Mouse (Mus musculus) brain, embryonic 14.5 days (tissue): ENCODE results near the gene Nfkbia. TPM values are rescaled to one million over a fixed set of nuclear protein-coding genes. Genes with fewer than 3 reads are reported as not detected.
A peak's percentile ranks its signal among the peaks of the same experiment; 100 is the strongest.

Experiments
- DNase-seq: peaks from one replicate; pipeline ENCODE4 v3.0.0-alpha.2; 2011; ENCODE audit warnings: low read depth
- CTCF ChIP-seq: fragments of 200-500 bp; IDR thresholded peaks from 2 replicates; pipeline ENCODE4 v1.5.1; 2012; ENCODE audit warnings: inconsistent platforms, mild to moderate bottlenecking, moderate library complexity, borderline replicate concordance; ENCODE audit not compliant: insufficient read depth, insufficient read length; ENCODE audit errors: extremely low read depth
- POLR2A ChIP-seq: fragments of 200-500 bp; IDR thresholded peaks from 2 replicates; pipeline ENCODE4 v1.6.1; 2012; ENCODE audit warnings: mild to moderate bottlenecking, inconsistent platforms, borderline replicate concordance; ENCODE audit not compliant: poor library complexity, insufficient read depth, insufficient read length, severe bottlenecking; ENCODE audit errors: extremely low read depth
- polyA plus RNA-seq: library from polyadenylated mRNA; depleted of rRNA; stranded (reverse); fragments of >200 nt; gene quantifications from 2 replicates; pipeline ENCODE4 v1.2.3, GENCODE M21; 2012; rRNA removed

The Nfkbia gene
- polyA plus RNA-seq, 1 experiment: 41.0 TPM

DNA sequence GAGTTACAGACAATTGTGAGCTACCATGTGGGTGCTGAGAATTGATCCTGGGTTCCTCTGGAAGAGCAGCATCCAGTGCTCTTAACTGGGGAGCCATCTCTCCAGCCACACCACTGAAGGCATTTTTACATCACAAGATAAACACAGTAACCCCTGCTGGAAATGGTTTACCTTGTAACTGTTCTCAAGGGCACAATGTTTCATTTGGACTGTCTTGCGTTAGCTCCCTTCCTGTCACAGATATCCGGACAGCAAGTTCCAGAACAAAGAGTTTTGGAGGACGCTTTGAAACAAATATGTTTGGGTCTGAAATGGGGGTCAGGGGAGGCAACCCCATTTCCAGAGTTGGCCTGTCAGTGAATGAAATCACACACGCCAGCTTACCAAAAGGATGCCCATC, 46.9 kb downstream of the Nfkbia start:
- TF ChIP-seq POLR2A (no peak), CTCF (no peak)
- DNase-seq: no peak

GRCm38 (mm10) chr12:55444031-55444451, 48.4 kb downstream of the Nfkbia start:
- TF ChIP-seq POLR2A: no peak
- no peak for TF ChIP-seq CTCF
- DNase-seq: no peak

DNA sequence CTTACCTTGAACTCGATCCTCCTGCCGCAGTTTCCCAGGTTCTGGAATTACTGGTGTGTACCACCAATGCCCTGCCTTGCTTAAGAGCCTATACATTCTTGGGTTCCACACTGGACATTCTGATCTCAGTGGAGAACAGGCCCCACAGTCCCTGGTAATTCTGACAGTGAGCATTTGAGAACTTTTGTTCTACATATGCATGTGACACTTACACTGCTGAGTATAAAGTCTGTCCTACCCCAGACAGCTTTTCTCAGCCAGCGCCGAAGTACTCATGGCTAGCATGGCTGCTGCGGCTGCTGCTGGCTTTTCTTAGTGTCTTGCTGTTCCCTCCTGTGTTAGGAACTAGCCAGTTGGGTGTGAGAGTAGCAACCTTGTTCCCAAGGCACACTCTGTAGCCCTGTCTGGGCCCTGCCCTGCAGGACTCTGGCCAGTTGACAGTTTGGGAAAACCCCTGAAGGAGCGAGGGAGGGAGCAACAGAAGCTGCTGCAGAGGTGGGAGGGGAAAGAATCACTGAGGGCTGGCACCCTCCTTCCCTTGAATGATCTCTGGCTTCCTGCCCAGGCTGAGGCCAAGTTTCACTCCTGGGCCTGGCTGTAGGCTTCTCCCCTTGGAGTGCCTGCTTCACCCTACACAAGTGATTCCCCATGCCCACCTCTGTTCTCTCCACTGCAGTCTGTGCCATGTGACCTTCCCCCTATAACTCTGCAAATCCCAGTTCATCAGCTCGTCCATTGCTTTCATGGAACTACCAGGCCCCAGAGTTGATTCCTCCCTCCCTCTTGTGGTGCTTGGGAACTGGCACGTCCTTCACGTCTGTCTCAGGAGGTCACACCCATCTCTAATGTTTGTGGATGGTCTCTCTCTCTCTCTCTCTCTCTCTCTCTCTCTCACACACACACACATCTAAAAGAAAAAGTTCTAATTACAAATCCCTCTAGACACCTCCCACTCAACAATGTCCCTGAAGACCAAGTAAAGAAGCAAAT, 49.3 kb downstream of the Nfkbia start:
- peak; percentile 74 for DNase-seq

DNA sequence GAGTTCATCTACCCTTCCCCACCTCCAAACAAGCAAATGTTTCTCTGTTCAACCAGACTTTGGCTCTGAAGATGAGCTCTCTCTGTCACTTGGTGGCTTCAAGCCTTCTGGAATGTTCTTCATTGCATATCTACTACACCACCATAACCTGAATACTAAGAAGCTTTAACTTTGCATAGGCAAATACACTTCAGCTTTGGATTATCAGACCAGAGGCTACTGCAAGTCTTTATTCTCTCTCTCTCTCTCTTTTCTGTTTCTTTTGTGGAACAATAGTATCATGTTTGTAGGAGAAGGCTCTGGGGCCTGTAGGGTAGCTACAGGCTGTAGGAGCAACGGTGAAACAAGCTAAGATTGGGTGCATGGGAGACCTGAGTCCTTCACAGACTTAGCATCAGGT, 50.2 kb downstream of the Nfkbia start:
- DNase-seq: no peak
- TF ChIP-seq CTCF (no peak), POLR2A (no peak)

More for the DNA sequence above, 49.3 kb downstream of the Nfkbia start:
- TF ChIP-seq CTCF (no peak), POLR2A (no peak)

GRCm38 (mm10) chr12:55440416-55440815, 52.0 kb downstream of the Nfkbia start:
- DNase-seq: no peak
- TF ChIP-seq POLR2A (no peak), CTCF (no peak)

Other genes with a start within 250 kb of the Nfkbia start
- gene 1110008L16Rik, start 193.1 kb downstream of the Nfkbia start, polyA plus RNA-seq: 9.2 and 10.0 TPM in 2 replicates
- 19.1 and 20.4 TPM in 2 replicates for gene Ppp2r3c, start 189.6 kb downstream of the Nfkbia start, polyA plus RNA-seq
- 162 and 181 TPM in 2 replicates for gene Psma6, start 108.4 kb downstream of the Nfkbia start, polyA plus RNA-seq
- 0.07 TPM in 1 of 2 replicates, not detected in the other for gene Aldoart2, start 72.6 kb upstream of the Nfkbia start, polyA plus RNA-seq
- gene Insm2, start 106.8 kb upstream of the Nfkbia start, polyA plus RNA-seq: 1.1 and 2.0 TPM in 2 replicates